Mouse (Mus musculus): Measurements from ENCODE around the gene Slc4a5. TPM values are rescaled to one million over a fixed set of nuclear protein-coding genes. Genes with fewer than 3 reads are reported as not detected.

Gene Slc4a5
- total and polyA plus RNA-seq, 3 experiments, result 0.04 TPM; not detected in 2

GRCm38 (mm10) chr6:83349274-83349958 lies 129.8 kb downstream of the Slc4a5 start:
- peak overlapping the region; percentile 63 for H3K27ac ChIP-seq (ENCODE audit: control insufficient read depth, low read depth, low read length)
- no peaks in the 10 kb centered on the region for H3K9me3 ChIP-seq (replicated peaks; ENCODE audit: insufficient read depth, low read length)
- peaks cover 17 to 33% of the 10 kb centered on the region in 2 experiments for H3K4me1 ChIP-seq (ENCODE audit: control insufficient read depth in 1 of 2, insufficient read depth in 2 of 2, low read length in 2 of 2)

GRCm38 (mm10) chr6:83350172-83350571 lies 130.5 kb downstream of the Slc4a5 start:
- Histone ChIP-seq H3K4me3 (ENCODE audit: control insufficient read depth in 1 of 2, insufficient read depth in 1 of 2, low read depth in 2 of 2, low read length in 2 of 2) (peak overlapping the region; percentile 84 to 94), H3K9ac (ENCODE audit: control insufficient read depth, low read depth, low read length, poor library complexity, severe bottlenecking) (peak overlapping the region; percentile 87), H3K27ac (ENCODE audit: control insufficient read depth, low read depth, low read length) (peak overlapping the region; percentile 63), H3K9me3 (replicated peaks; ENCODE audit: insufficient read depth, low read length) (no peaks in the 10 kb centered on the region), H3K36me3 (ENCODE audit: control insufficient read depth in 1 of 2, insufficient read depth in 2 of 2, low read length in 2 of 2) (peaks cover 0 to 32% of the 10 kb centered on the region in 2 experiments; a peak in 2 of 4 replicates), H3K79me2 (ENCODE audit: control insufficient read depth, insufficient read depth, low read length, poor library complexity) (peaks cover 16% of the 10 kb centered on the region), H3K4me1 (ENCODE audit: control insufficient read depth in 1 of 2, insufficient read depth in 2 of 2, low read length in 2 of 2) (peaks cover 17 to 33% of the 10 kb centered on the region in 2 experiments), H3K27me3 (ENCODE audit: control insufficient read depth in 1 of 2, insufficient read depth in 2 of 2, low read length in 2 of 2) (no peaks in the 10 kb centered on the region)
- no peak for DNase-seq (ENCODE audit: low read depth, low spot score)
- TF ChIP-seq CHD1 (IDR thresholded peaks at IDR 0.05; ENCODE audit: low read depth, low read length) (no peak), MEF2A (IDR thresholded peaks at IDR 0.05; ENCODE audit: extremely low read depth, insufficient replicate concordance, low read depth, low read length, poor library complexity, severe bottlenecking) (no peak), POLR2A (IDR thresholded peaks at IDR 0.05; ENCODE audit: control insufficient read depth in 1 of 2, insufficient read depth in 1 of 2, low read depth in 1 of 2, low read length in 2 of 2, poor library complexity in 1 of 2) (0 out of 4 replicates have a peak, but pooled peaks have one; percentile 2 to 32), GATA1 (IDR thresholded peaks at IDR 0.05; ENCODE audit: low read depth, low read length) (no peak), RCOR1 (IDR thresholded peaks at IDR 0.05; ENCODE audit: low read depth, low read length) (no peak), MYB (IDR thresholded peaks at IDR 0.05; ENCODE audit: low read depth, low read length) (no peak), ZNF384 (IDR thresholded peaks at IDR 0.05; ENCODE audit: low read depth, low read length) (no peak), NELFE (IDR thresholded peaks at IDR 0.05; ENCODE audit: low read depth, low read length) (no peak)

More at GRCm38 (mm10) chr6:83349274-83349958, 129.8 kb downstream of the Slc4a5 start:
- H3K9ac ChIP-seq (ENCODE audit: control insufficient read depth, low read depth, low read length, poor library complexity, severe bottlenecking), result peak overlapping the region; percentile 87
- H3K27me3 ChIP-seq (ENCODE audit: control insufficient read depth in 1 of 2, insufficient read depth in 2 of 2, low read length in 2 of 2), result no peaks in the 10 kb centered on the region
- H3K36me3 ChIP-seq (ENCODE audit: control insufficient read depth in 1 of 2, insufficient read depth in 2 of 2, low read length in 2 of 2), result peaks cover 0 to 32% of the 10 kb centered on the region in 2 experiments; a peak in 2 of 4 replicates
- peaks cover 16% of the 10 kb centered on the region for H3K79me2 ChIP-seq (ENCODE audit: control insufficient read depth, insufficient read depth, low read length, poor library complexity)
- TF ChIP-seq MEF2A (IDR thresholded peaks at IDR 0.05; ENCODE audit: extremely low read depth, insufficient replicate concordance, low read depth, low read length, poor library complexity, severe bottlenecking) (peak; percentile 55; the same call in 1 of the 2 replicates), HCFC1 (IDR thresholded peaks at IDR 0.05; ENCODE audit: low read depth, low read length) (peak; percentile 87), RAD21 (IDR thresholded peaks at IDR 0.05; ENCODE audit: low read depth, low read length) (peak; percentile 17), POLR2A (IDR thresholded peaks at IDR 0.05; ENCODE audit: control insufficient read depth in 1 of 2, insufficient read depth in 1 of 2, low read depth in 1 of 2, low read length in 2 of 2, poor library complexity in 1 of 2) (peak; percentile 86 to 99; a peak in 3 of 4 replicates), TBP (IDR thresholded peaks at IDR 0.05; ENCODE audit: low read depth, low read length) (peak; percentile 8; the same call in 1 of the 2 replicates), USF2 (IDR thresholded peaks at IDR 0.05; ENCODE audit: borderline replicate concordance in 1 of 2, insufficient read depth in 1 of 2, low read depth in 1 of 2, low read length in 2 of 2) (no peak), ZC3H11A (IDR thresholded peaks at IDR 0.05; ENCODE audit: low read depth, low read length) (0 out of 2 replicates have a peak, but pooled peaks have one; percentile 8), USF1 (IDR thresholded peaks at IDR 0.05; ENCODE audit: low read depth, low read length) (peak; percentile 42; the same call in 1 of the 2 replicates), SIN3A (IDR thresholded peaks at IDR 0.05; ENCODE audit: low read length) (peak; percentile 80), EP300 (IDR thresholded peaks at IDR 0.05; ENCODE audit: low read depth in 1 of 2, low read length in 2 of 2) (peak in 1 of 2 experiments; percentile 41; a peak in 2 of 4 replicates), ZNF384 (IDR thresholded peaks at IDR 0.05; ENCODE audit: low read depth, low read length) (no peak), CHD1 (IDR thresholded peaks at IDR 0.05; ENCODE audit: low read depth, low read length) (0 out of 2 replicates have a peak, but pooled peaks have one; percentile 59), MAX (IDR thresholded peaks at IDR 0.05; ENCODE audit: low read length) (peak; percentile 67), SMC3 (IDR thresholded peaks at IDR 0.05; ENCODE audit: low read depth, low read length) (peak; percentile 31), TCF12 (IDR thresholded peaks at IDR 0.05; ENCODE audit: low read depth, low read length) (peak; percentile 77), NELFE (IDR thresholded peaks at IDR 0.05; ENCODE audit: low read depth, low read length) (peak; percentile 90), CTCF (IDR thresholded peaks at IDR 0.05 in 2 of 3, conservative IDR thresholded peaks at IDR 0.05 in 1 of 3; ENCODE audit: control insufficient read depth in 1 of 3, insufficient read depth in 1 of 3, low read depth in 2 of 3, low read length in 3 of 3, poor library complexity in 1 of 3, severe bottlenecking in 1 of 3) (peak in 2 of 3 experiments; percentile 82 to 92; a peak in 5 of 6 replicates), ETS1 (IDR thresholded peaks at IDR 0.05; ENCODE audit: low read depth, low read length) (0 out of 2 replicates have a peak, but pooled peaks have one; percentile 29), ZMIZ1 (IDR thresholded peaks at IDR 0.05; ENCODE audit: low read depth, low read length) (peak; percentile 61; the same call in 1 of the 2 replicates), MYB (IDR thresholded peaks at IDR 0.05; ENCODE audit: low read depth, low read length) (no peak), ELF1 (IDR thresholded peaks at IDR 0.05; ENCODE audit: low read depth, low read length) (peak; percentile 88), TAL1 (IDR thresholded peaks at IDR 0.05; ENCODE audit: low read length) (no peak), GATA1 (IDR thresholded peaks at IDR 0.05; ENCODE audit: low read depth, low read length) (no peak), MAZ (IDR thresholded peaks at IDR 0.05; ENCODE audit: low read depth, low read length) (no peak), GABPA (IDR thresholded peaks at IDR 0.05; ENCODE audit: low read depth, low read length) (peak; percentile 86; the same call in 1 of the 2 replicates), MXI1 (IDR thresholded peaks at IDR 0.05; ENCODE audit: low read depth, low read length) (peak; percentile 88), RCOR1 (IDR thresholded peaks at IDR 0.05; ENCODE audit: low read depth, low read length) (no peak), UBTF (IDR thresholded peaks at IDR 0.05; ENCODE audit: borderline replicate concordance, insufficient read depth, low read depth, low read length) (no peak)
- peak; percentile 83 for DNase-seq (ENCODE audit: low read depth, low spot score)
- peak overlapping the region; percentile 84 to 94 for H3K4me3 ChIP-seq (ENCODE audit: control insufficient read depth in 1 of 2, insufficient read depth in 1 of 2, low read depth in 2 of 2, low read length in 2 of 2)
